Mouse (Mus musculus): ENCODE data around the gene Gm4027. TPM values are rescaled to one million over a fixed set of nuclear protein-coding genes. Genes with fewer than 3 reads are reported as not detected.
"Not testable (repeated sequence)": the region's sequence is repeated elsewhere in the genome, so short reads cannot be mapped to it uniquely, and the experiment has no call there.

Gene Gm4027
- total RNA-seq (2021), result not detected

- DNase-seq; intact Hi-C loops (cut with DNase I): not testable (repeated sequence)
Observed at GRCm38 (mm10) chr12:87618569-87618968, at the start of gene Gm4027. TSS of gene Gm4027 (plus strand) at chr12:87618869.

- DNase-seq; intact Hi-C loops (cut with DNase I): not testable (repeated sequence)
Observed at GRCm38 (mm10) chr12:87601388-87601787, 17.3 kb upstream of the Gm4027 start.

GRCm38 (mm10) chr12:87602388-87602787 lies 16.3 kb upstream of the Gm4027 start, which contains the start of gene Oog1:
TSS of gene Oog1 (plus strand) at chr12:87602688.
- DNase-seq; intact Hi-C loops (cut with DNase I): not testable (repeated sequence)

GRCm38 (mm10) chr12:87644520-87644919 lies 25.9 kb downstream of the Gm4027 start, which contains the start of gene Gm16381:
TSS of gene Gm16381 (minus strand) at chr12:87644620.
- not testable (repeated sequence) for DNase-seq

GRCm38 (mm10) chr12:87652916-87653703 lies 34.4 kb downstream of the Gm4027 start:
- intact Hi-C loops (cut with DNase I); DNase-seq: not testable (repeated sequence)

More at GRCm38 (mm10) chr12:87644520-87644919, 25.9 kb downstream of the Gm4027 start, which contains the start of gene Gm16381:
- intact Hi-C loops (cut with DNase I), result not testable (repeated sequence)

Other genes starting within 250 kb of the Gm4027 start
- 10 to 100 TPM; 73.4 to 81.9 TPM for gene Sptlc2, start 230.5 kb upstream of the Gm4027 start, total RNA-seq (2021)
- gene Slirp, start 175.0 kb upstream of the Gm4027 start, total RNA-seq (2021), result 100 to 1,000 TPM in 1 of 2 experiments, 10 to 100 TPM in 1; 96.3 to 101 TPM
- 10 to 100 TPM; 25.8 to 28.4 TPM for gene Alkbh1, start 174.9 kb upstream of the Gm4027 start, total RNA-seq (2021)
- 10 to 100 TPM; 53.1 to 53.3 TPM for gene Snw1, start 146.6 kb upstream of the Gm4027 start, total RNA-seq (2021)
- not detected for gene Gm5788, start 124.1 kb upstream of the Gm4027 start, total RNA-seq (2021)
- gene Gm8300, start 104.6 kb upstream of the Gm4027 start, total RNA-seq (2021), result not detected
- gene Oog1, start 16.2 kb upstream of the Gm4027 start, total RNA-seq (2021), result not detected
- not detected for gene Gm16381, start 25.8 kb downstream of the Gm4027 start, total RNA-seq (2021)
- gene Gm21319, start 156.9 kb downstream of the Gm4027 start, total RNA-seq (2021), result not detected
- gene Gm21936, start 176.6 kb downstream of the Gm4027 start, total RNA-seq (2021), result not detected
- not detected for gene BB287469, start 197.7 kb downstream of the Gm4027 start, total RNA-seq (2021)
- not detected for gene Gm2001, start 223.5 kb downstream of the Gm4027 start, total RNA-seq (2021)

All from left cerebral cortex, postnatal 4 days (tissue).